Mouse (Mus musculus) lung, embryonic 14.5 days (tissue): ENCODE data around the gene Arid1b. TPM values are rescaled to one million over a fixed set of nuclear protein-coding genes. Genes with fewer than 3 reads are reported as not detected.

Experiments
- ATAC-seq: fragments of 200-750 bp; cut with Nextera tagmentation; 2 replicates; pipeline ENCODE4 v1.8.0; 2017; ENCODE audit warnings: mild to moderate bottlenecking, moderate TSS enrichment, moderate library complexity; ENCODE audit not compliant: insufficient read depth
- DNase-seq: peaks from one replicate; pipeline ENCODE4 v3.0.0-alpha.2; 2015
- H3K27ac ChIP-seq: fragments of 300-500 bp; sonication (generic); 2 replicates; pipeline ENCODE4 v1.5.1; 2014; ENCODE audit warnings: low read depth, mild to moderate bottlenecking, moderate library complexity
- H3K27me3 ChIP-seq: fragments of 300-500 bp; sonication (generic); 2 replicates; pipeline ENCODE4 v1.6.1; 2014; ENCODE audit warnings: low read length, control low read depth; ENCODE audit not compliant: insufficient read depth
- H3K36me3 ChIP-seq: fragments of 300-500 bp; sonication (generic); 2 replicates; pipeline ENCODE4 v1.6.1; 2014; ENCODE audit warnings: control low read depth; ENCODE audit not compliant: insufficient read depth
- H3K4me1 ChIP-seq: fragments of 300-500 bp; sonication (generic); 2 replicates; pipeline ENCODE4 v1.6.1; 2014; ENCODE audit warnings: antibody characterized with exemption, control low read depth; ENCODE audit not compliant: insufficient read depth
- H3K4me2 ChIP-seq: fragments of 300-500 bp; sonication (generic); 2 replicates; pipeline ENCODE4 v1.6.1; 2014; ENCODE audit warnings: mild to moderate bottlenecking
- H3K4me3 ChIP-seq: fragments of 300-500 bp; sonication (generic); 2 replicates; pipeline ENCODE4 v1.5.1; 2014; ENCODE audit warnings: low read depth, low read length
- H3K9ac ChIP-seq: fragments of 300-500 bp; sonication (generic); 2 replicates; pipeline ENCODE4 v1.6.1; 2014
- H3K9me3 ChIP-seq: fragments of 300-500 bp; sonication (generic); 2 replicates; pipeline ENCODE4 v1.6.1; 2016; ENCODE audit warnings: low read depth, low read length, control low read depth
- CTCF ChIP-seq: IDR thresholded peaks from 2 replicates; pipeline ENCODE4 v1.5.1; 2016; ENCODE audit warnings: antibody characterized with exemption, low read depth
- WGBS: fragments of 180-500 bp; shearing (Covaris S2); extraction: QIAGEN DNeasy Blood & Tissue Kit; methylation state at CpG from one replicate; pipeline ENCODE4 v1.1.7; 2014; 5-methylcytosine and 5-hydroxymethylcytosine counted together
- polyA plus RNA-seq: library from polyadenylated mRNA; unstranded; fragments of >200 nt; fragmentation: Nextera tagmentation; extraction: Ambion mirVana; gene quantifications from 2 replicates; pipeline ENCODE4 v1.2.1, GENCODE M21; 2014

The Arid1b gene
- polyA plus RNA-seq, 1 experiment from 2014 or later = 17.3 TPM

DNA sequence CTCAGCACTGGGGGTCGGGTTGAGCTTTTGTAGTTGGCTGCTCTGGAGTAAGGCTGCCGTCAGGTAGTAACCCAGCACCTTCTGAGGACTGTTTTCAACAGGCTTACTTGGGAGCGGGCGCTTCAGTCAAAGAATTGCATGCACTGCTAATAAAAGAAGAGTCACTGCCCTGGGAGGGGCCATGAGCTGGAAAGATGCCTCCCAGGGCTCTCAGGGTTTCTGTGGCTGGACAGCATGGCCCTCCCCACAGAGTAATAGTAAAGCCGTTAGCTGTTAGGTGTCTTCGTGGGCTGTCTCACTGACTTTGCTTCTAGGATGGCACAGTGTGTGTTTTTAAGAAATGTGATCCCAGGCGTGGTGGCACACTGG lies 138.8 kb downstream of the Arid1b start:
- 85% methylated on average over 7 of the region's 7 CpGs for WGBS
- no peak for TF ChIP-seq CTCF

DNA sequence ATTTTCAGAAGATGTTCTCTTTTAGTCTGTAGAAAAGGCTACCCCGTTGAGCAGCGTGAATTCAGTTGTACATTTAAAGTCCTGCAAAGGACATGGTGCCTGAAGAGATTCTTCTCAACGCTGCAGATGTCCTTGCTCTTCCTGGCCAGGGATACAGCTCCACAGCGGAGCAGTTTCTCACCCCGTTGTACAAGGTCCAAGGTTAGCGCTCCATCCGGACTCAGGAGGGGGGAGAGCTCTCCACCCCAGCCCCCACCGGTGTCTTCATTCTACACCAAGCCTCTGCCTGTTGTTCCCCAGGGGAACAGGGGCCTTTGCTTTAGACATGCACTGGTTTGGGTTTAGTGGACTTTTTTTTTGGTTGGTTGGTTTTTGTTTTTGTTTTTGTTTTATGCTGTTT lies 139.7 kb downstream of the Arid1b start:
- Histone ChIP-seq H3K27me3 (no peaks in the 10 kb centered on the region), H3K9ac (no peak overlapping the region), H3K9me3 (no peaks in the 10 kb centered on the region), H3K4me2 (no peak overlapping the region), H3K4me3 (no peak overlapping the region), H3K4me1 (no peaks in the 10 kb centered on the region), H3K27ac (no peak overlapping the region), H3K36me3 (no peaks in the 10 kb centered on the region)
- DNase-seq (no peak), ATAC-seq (no peak)
- no peak for TF ChIP-seq CTCF
- WGBS = 67% methylated on average over 8 of the region's 8 CpGs

More for the DNA sequence above, 138.8 kb downstream of the Arid1b start:
- DNase-seq (no peak), ATAC-seq (no peak)
- Histone ChIP-seq H3K4me2 (no peak overlapping the region), H3K4me1 (no peaks in the 10 kb centered on the region), H3K9me3 (no peaks in the 10 kb centered on the region), H3K36me3 (no peaks in the 10 kb centered on the region), H3K4me3 (no peak overlapping the region), H3K27ac (no peak overlapping the region), H3K9ac (no peak overlapping the region), H3K27me3 (no peaks in the 10 kb centered on the region)

DNA sequence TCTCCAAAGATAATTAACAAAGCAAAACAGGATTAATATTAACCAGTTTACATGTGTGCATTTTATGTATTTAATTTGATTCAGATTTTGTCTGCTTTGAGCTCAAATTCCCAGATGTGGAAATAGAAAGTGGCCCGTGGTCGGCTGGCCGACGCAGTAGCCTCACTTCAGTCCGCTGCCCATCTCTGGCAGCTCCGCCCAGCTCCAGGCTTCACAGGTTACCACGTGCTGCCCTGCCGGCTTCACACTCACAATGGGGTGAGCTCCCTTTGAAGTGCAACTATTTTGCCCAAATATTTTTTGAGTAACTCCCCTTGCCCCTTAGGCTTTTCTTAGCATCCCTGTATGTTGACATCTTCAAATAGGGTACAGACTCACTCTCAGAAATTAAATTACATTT lies 140.1 kb downstream of the Arid1b start:
- Histone ChIP-seq H3K36me3 (no peaks in the 10 kb centered on the region), H3K27ac (no peak overlapping the region), H3K4me2 (no peak overlapping the region), H3K9ac (no peak overlapping the region), H3K4me3 (no peak overlapping the region), H3K27me3 (no peaks in the 10 kb centered on the region), H3K9me3 (no peaks in the 10 kb centered on the region), H3K4me1 (0 out of 2 replicates have a peak, but pooled peaks cover 4% of the 10 kb centered on the region)
- DNase-seq = no peak
- no peak for TF ChIP-seq CTCF
- WGBS = 52% methylated on average over 8 of the region's 8 CpGs
- no peak for ATAC-seq

DNA sequence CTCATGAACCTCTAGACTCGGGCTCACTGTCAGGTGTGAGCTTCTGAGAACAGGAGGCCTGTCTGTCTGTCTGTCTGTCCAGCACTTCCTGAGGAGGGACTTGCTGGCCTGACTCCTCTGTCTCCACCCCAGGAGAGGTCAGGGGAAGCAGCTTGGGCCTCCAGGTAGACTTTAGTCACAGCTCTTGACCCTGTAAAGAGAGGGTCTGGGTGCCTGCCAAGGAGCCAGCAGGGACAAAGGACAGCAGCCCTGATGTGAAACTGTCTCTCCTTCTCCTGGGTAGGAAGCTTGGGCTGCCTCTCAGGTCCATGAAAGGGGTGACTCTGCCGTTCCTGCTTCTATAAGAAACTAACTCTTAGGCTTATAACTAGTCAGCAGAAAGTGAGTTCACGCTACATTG lies 143.8 kb downstream of the Arid1b start:
- TF ChIP-seq CTCF = no peak
- no peaks in the 10 kb centered on the region for H3K27me3 ChIP-seq
- no peaks in the 10 kb centered on the region for H3K9me3 ChIP-seq
- no peaks in the 10 kb centered on the region for H3K36me3 ChIP-seq
- DNase-seq = no peak
- no peak for ATAC-seq
- H3K9ac ChIP-seq = no peak overlapping the region
- no peak overlapping the region; the same call in 1 of the 2 replicates for H3K27ac ChIP-seq
- WGBS = 52% methylated on average over 3 of the region's 3 CpGs
- no peak overlapping the region for H3K4me3 ChIP-seq
- no peak overlapping the region for H3K4me2 ChIP-seq
- H3K4me1 ChIP-seq = 0 out of 2 replicates have a peak, but pooled peaks cover 5% of the 10 kb centered on the region

DNA sequence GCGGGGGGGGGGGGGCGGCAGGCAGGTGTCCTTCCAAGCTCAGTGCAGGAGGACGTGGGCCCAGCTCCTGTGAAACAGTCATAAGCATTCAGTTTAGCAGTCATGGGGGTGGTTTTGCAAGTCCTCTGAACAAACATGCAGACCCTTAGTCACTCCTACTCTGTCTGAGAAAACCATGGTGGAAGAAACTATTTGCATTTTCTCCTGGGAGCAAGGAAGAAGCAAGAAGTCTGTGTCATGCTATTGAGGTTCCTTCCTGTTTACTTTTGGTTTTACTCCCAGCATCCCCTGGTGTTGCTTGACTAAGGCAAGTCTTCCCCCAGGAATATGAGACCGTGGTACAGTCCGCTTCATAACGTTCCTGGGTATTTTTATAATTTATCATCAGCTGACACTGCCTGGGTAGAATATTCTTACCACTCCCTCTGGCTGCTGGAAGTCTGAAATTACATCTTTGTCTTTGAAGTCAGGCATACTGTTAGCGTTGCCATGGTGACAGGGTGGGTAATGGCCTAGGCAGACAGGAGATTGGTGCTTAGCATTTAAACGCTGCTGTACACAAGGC lies 144.6 kb downstream of the Arid1b start:
- Histone ChIP-seq H3K9ac (no peak overlapping the region), H3K4me3 (no peak overlapping the region), H3K4me1 (0 out of 2 replicates have a peak, but pooled peaks cover 5% of the 10 kb centered on the region), H3K27ac (peak overlapping the region; percentile 61; the same call in 1 of the 2 replicates), H3K9me3 (no peaks in the 10 kb centered on the region), H3K36me3 (no peaks in the 10 kb centered on the region), H3K4me2 (peak overlapping the region; percentile 18; the same call in 1 of the 2 replicates), H3K27me3 (no peaks in the 10 kb centered on the region)
- ATAC-seq (peak; percentile 83), DNase-seq (peak; percentile 89)
- peak; percentile 42 for TF ChIP-seq CTCF
- 12% methylated on average over 8 of the region's 8 CpGs for WGBS

DNA sequence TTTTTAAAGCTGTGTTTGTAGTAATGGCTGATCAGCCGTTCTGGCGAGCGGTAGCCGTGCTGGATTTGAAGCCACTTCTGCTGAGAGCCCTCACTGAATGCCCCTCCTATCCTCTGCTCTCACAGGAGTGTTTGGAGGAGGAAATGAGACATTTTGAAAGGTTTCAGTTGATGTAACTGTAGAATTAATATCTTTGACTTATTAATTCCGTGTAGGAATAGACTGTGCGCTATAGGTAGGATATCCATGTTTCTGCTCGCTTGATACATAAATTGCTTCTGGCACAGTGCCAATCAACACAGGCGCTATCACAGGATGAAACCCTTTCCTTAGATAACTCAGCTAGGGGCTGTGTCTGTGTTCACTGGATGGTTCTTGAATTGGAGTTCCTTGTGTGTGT lies 145.4 kb downstream of the Arid1b start:
- WGBS = 33% methylated on average over 8 of the region's 8 CpGs
- H3K4me1 ChIP-seq = 0 out of 2 replicates have a peak, but pooled peaks cover 5% of the 10 kb centered on the region
- no peak overlapping the region for H3K9ac ChIP-seq
- H3K4me3 ChIP-seq = no peak overlapping the region
- no peak for TF ChIP-seq CTCF
- peak overlapping the region; percentile 12; the same call in 1 of the 2 replicates for H3K4me2 ChIP-seq
- peak; percentile 26 for DNase-seq
- ATAC-seq = 0 out of 2 replicates have a peak, but pooled peaks have one; percentile 29
- H3K27ac ChIP-seq = peak overlapping the region; percentile 58; the same call in 1 of the 2 replicates
- H3K27me3 ChIP-seq = no peaks in the 10 kb centered on the region
- H3K36me3 ChIP-seq = no peaks in the 10 kb centered on the region
- no peaks in the 10 kb centered on the region for H3K9me3 ChIP-seq

DNA sequence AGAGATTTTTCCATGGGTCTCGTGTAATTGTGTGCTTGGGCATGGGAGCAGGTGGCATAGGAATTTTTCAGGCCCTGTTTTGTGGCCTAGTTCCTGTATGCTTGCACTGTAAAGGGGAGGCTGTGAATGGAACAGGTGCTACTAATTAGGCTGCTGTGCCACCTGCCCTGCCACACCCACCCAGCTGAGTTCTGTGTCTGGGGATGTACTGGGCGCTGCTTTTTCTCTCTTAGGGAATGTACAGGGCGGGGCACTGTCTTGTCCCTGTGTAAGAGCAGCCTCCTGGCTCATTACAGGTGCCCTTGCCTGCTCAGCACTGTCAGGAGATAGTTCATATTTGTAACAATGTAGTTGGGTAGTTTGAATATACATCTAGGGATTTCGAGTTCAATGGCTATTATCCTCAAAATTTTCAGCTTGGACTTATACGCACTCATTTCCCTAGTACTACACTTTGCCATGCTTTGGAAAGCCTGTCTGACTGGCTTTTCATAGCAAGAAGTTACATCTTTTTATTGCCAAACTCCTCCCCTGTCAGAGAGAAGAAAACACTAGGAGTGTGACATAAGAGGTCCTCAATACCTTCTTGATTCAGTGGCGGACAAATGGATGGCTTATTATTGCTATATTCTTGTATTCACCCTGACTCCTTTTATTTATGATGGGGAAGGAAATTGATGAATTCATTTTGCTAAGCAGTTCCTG lies 149.8 kb downstream of the Arid1b start:
- H3K36me3 ChIP-seq = no peaks in the 10 kb centered on the region
- DNase-seq = no peak
- no peak overlapping the region for H3K27ac ChIP-seq
- no peak overlapping the region for H3K9ac ChIP-seq
- WGBS = 81% methylated on average over 6 of the region's 6 CpGs
- H3K4me1 ChIP-seq = 0 out of 2 replicates have a peak, but pooled peaks cover 5% of the 10 kb centered on the region
- no peaks in the 10 kb centered on the region for H3K9me3 ChIP-seq
- ATAC-seq = no peak
- TF ChIP-seq CTCF = no peak
- no peaks in the 10 kb centered on the region for H3K27me3 ChIP-seq
- H3K4me2 ChIP-seq = no peak overlapping the region
- no peak overlapping the region for H3K4me3 ChIP-seq
